Mouse (Mus musculus) neural tube, embryonic 13.5 days (tissue): Measurements from ENCODE around the gene Ankrd39. TPM values are rescaled to one million over a fixed set of nuclear protein-coding genes. Genes with fewer than 3 reads are reported as not detected.
A peak's percentile ranks its signal among the peaks of the same experiment; 100 is the strongest.

Experiments used
- ATAC-seq: fragments of 200-750 bp; cut with Nextera tagmentation; 2 replicates; pipeline ENCODE4 v1.8.0; 2017; ENCODE audit warnings: low read depth, mild to moderate bottlenecking, moderate TSS enrichment, moderate library complexity
- H3K27ac ChIP-seq: fragments of 300-500 bp; sonication (generic); replicated peaks from 2 replicates; pipeline ENCODE4 v1.5.1; 2015; ENCODE audit warnings: moderate library complexity, mild to moderate bottlenecking, inconsistent platforms
- H3K27me3 ChIP-seq: fragments of 300-500 bp; sonication (generic); 2 replicates; pipeline ENCODE4 v1.6.1; 2015; ENCODE audit warnings: mild to moderate bottlenecking, inconsistent platforms
- H3K36me3 ChIP-seq: fragments of 300-500 bp; sonication (generic); 2 replicates; pipeline ENCODE4 v1.6.1; 2015; ENCODE audit warnings: mild to moderate bottlenecking, inconsistent platforms
- H3K4me1 ChIP-seq: fragments of 300-500 bp; sonication (generic); replicated peaks from 2 replicates; pipeline ENCODE4 v1.6.1; 2015; ENCODE audit warnings: inconsistent platforms
- H3K4me2 ChIP-seq: fragments of 300-500 bp; sonication (generic); 2 replicates; pipeline ENCODE4 v1.6.1; 2015; ENCODE audit warnings: inconsistent platforms, mild to moderate bottlenecking, moderate library complexity
- H3K4me3 ChIP-seq: fragments of 300-500 bp; sonication (generic); 2 replicates; pipeline ENCODE4 v1.5.1; 2015; ENCODE audit warnings: mild to moderate bottlenecking, inconsistent platforms
- H3K9ac ChIP-seq: fragments of 300-500 bp; sonication (generic); 2 replicates; pipeline ENCODE4 v1.6.1; 2015; ENCODE audit warnings: moderate library complexity, mild to moderate bottlenecking, inconsistent platforms
- H3K9me3 ChIP-seq: fragments of 300-500 bp; sonication (generic); 2 replicates; pipeline ENCODE4 v1.6.1; 2016; ENCODE audit warnings: inconsistent platforms
- WGBS: fragments of 180-500 bp; shearing (Covaris S2); methylation state at CpG from one replicate; pipeline ENCODE4 v1.1.7; 2015; 5-methylcytosine and 5-hydroxymethylcytosine counted together
- microRNA-seq: library from miRNA; unstranded; fragments of <30 nt; microRNA quantifications from one replicate; pipeline ENCODE4, GENCODE M21; 2016
- polyA plus RNA-seq: library from polyadenylated mRNA; unstranded; fragments of >200 nt; fragmentation: Nextera tagmentation; extraction: Ambion mirVana; gene quantifications from 2 replicates; pipeline ENCODE4 v1.2.1, GENCODE M21; 2015

The Ankrd39 gene
- polyA plus RNA-seq, 1 experiment from 2014 or later: 26.2 TPM

- Histone ChIP-seq H3K4me2 (no peak overlapping the region), H3K27ac (no peak overlapping the region), H3K4me1 (no peaks in the 10 kb centered on the region), H3K9me3 (no peaks in the 10 kb centered on the region), H3K9ac (no peak overlapping the region), H3K36me3 (no peaks in the 10 kb centered on the region), H3K4me3 (no peak overlapping the region), H3K27me3 (no peaks in the 10 kb centered on the region)
- peak; percentile 53; the same call in 1 of the 2 replicates for ATAC-seq
- 53% methylated on average over 9 of the region's 9 CpGs for WGBS
Measured at GRCm38 (mm10) chr1:36492416-36493139, 54.7 kb downstream of the Ankrd39 start.

- H3K9me3 ChIP-seq: no peaks in the 10 kb centered on the region
- H3K4me1 ChIP-seq: peaks cover 2% of the 10 kb centered on the region; the same call in 1 of the 2 replicates
- H3K4me3 ChIP-seq: no peak overlapping the region
- no peaks in the 10 kb centered on the region for H3K36me3 ChIP-seq
- H3K4me2 ChIP-seq: no peak overlapping the region
- no peak for ATAC-seq
- no peak overlapping the region for H3K27ac ChIP-seq
- WGBS: 57% methylated on average over 6 of the region's 6 CpGs
- H3K9ac ChIP-seq: no peak overlapping the region
- no peaks in the 10 kb centered on the region for H3K27me3 ChIP-seq
Measured at GRCm38 (mm10) chr1:36489661-36490060, 57.6 kb downstream of the Ankrd39 start.

Small RNA genes within 50 kb of the gene (microRNA-seq; reads per million reads assigned to microRNA genes)
- not detected for gene Gm47280

Other genes with a start within 250 kb of the Ankrd39 start
- 4.4 and 5.0 TPM in 2 replicates for gene Arid5a, start 239.7 kb downstream of the Ankrd39 start, polyA plus RNA-seq
- 34.8 and 36.3 TPM in 2 replicates for gene Kansl3, start 178.3 kb downstream of the Ankrd39 start, polyA plus RNA-seq
- 2.5 and 2.7 TPM in 2 replicates for gene Fer1l5, start 175.2 kb downstream of the Ankrd39 start, polyA plus RNA-seq
- gene Lman2l, start 102.2 kb downstream of the Ankrd39 start, polyA plus RNA-seq: 73.1 and 74.6 TPM in 2 replicates
- 9.3 and 10.3 TPM in 2 replicates for gene Cnnm4, start 75.8 kb downstream of the Ankrd39 start, polyA plus RNA-seq
- 3.4 and 4.2 TPM in 2 replicates for gene Cnnm3, start 35.6 kb downstream of the Ankrd39 start, polyA plus RNA-seq
- gene Ankrd23, start 10.6 kb downstream of the Ankrd39 start, polyA plus RNA-seq: 19.0 and 19.2 TPM in 2 replicates
- 0.32 and 1.9 TPM in 2 replicates for gene Gm42417, start 8.0 kb downstream of the Ankrd39 start, polyA plus RNA-seq
- gene Sema4c, start 10.9 kb upstream of the Ankrd39 start, polyA plus RNA-seq: 23.4 and 25.2 TPM in 2 replicates
- gene Fam178b, start 135.7 kb upstream of the Ankrd39 start, polyA plus RNA-seq: 0.24 TPM in 1 of 2 replicates, not detected in the other
- gene Cox5b, start 144.0 kb upstream of the Ankrd39 start, polyA plus RNA-seq: 697 and 709 TPM in 2 replicates
- 0.36 and 0.66 TPM in 2 replicates for gene 4933424G06Rik, start 162.7 kb upstream of the Ankrd39 start, polyA plus RNA-seq
- 120 and 126 TPM in 2 replicates for gene Actr1b, start 167.0 kb upstream of the Ankrd39 start, polyA plus RNA-seq
- gene Zap70, start 214.4 kb upstream of the Ankrd39 start, polyA plus RNA-seq: 0.63 and 0.87 TPM in 2 replicates